Mouse (Mus musculus) liver, postnatal 0 days (tissue): ENCODE data around the gene Pex14. TPM values are rescaled to one million over a fixed set of nuclear protein-coding genes. Genes with fewer than 3 reads are reported as not detected.

ENCODE experiments used
- ATAC-seq: fragments of 200-750 bp; cut with Nextera tagmentation; 2 replicates; pipeline ENCODE4 v1.8.0; 2017; ENCODE audit warnings: mild to moderate bottlenecking, moderate library complexity
- DNase-seq: peaks from one replicate; pipeline ENCODE4 v3.0.0-alpha.2; 2016
- H3K27ac ChIP-seq: fragments of 300-500 bp; sonication (generic); 2 replicates; pipeline ENCODE4 v1.5.1; 2014; ENCODE audit warnings: antibody characterized with exemption, moderate library complexity, mild to moderate bottlenecking, low read depth
- H3K27me3 ChIP-seq: fragments of 300-500 bp; sonication (generic); 2 replicates; pipeline ENCODE4 v1.6.1; 2014; ENCODE audit warnings: low read length, control low read depth, mixed read lengths; ENCODE audit not compliant: insufficient read depth
- H3K36me3 ChIP-seq: fragments of 300-500 bp; sonication (generic); replicated peaks from 2 replicates; pipeline ENCODE4 v1.6.1; 2014; ENCODE audit warnings: mild to moderate bottlenecking, control low read depth, low read length, moderate library complexity, mixed read lengths; ENCODE audit not compliant: insufficient read depth
- H3K4me1 ChIP-seq: fragments of 300-500 bp; sonication (generic); 2 replicates; pipeline ENCODE4 v1.6.1; 2014; ENCODE audit warnings: antibody characterized with exemption, mild to moderate bottlenecking, control low read depth; ENCODE audit not compliant: insufficient read depth
- H3K4me2 ChIP-seq: fragments of 300-500 bp; sonication (generic); 2 replicates; pipeline ENCODE4 v1.6.1; 2014; ENCODE audit warnings: low read depth, mild to moderate bottlenecking, low read length, moderate library complexity, mixed read lengths
- H3K4me3 ChIP-seq: fragments of 300-500 bp; sonication (generic); 2 replicates; pipeline ENCODE4 v1.5.1; 2014; ENCODE audit warnings: low read depth, low read length
- H3K9ac ChIP-seq: fragments of 300-500 bp; sonication (generic); replicated peaks from 2 replicates; pipeline ENCODE4 v1.6.1; 2014; ENCODE audit warnings: mild to moderate bottlenecking, moderate library complexity
- H3K9me3 ChIP-seq: fragments of 300-500 bp; sonication (generic); 2 replicates; pipeline ENCODE4 v1.6.1; 2016; ENCODE audit warnings: mild to moderate bottlenecking, control low read depth, low read length, mixed read lengths
- CTCF ChIP-seq: sonication (generic); IDR thresholded peaks from 2 replicates; pipeline ENCODE4 v1.5.1; 2016; ENCODE audit warnings: antibody characterized with exemption, low read depth
- EP300 ChIP-seq: IDR thresholded peaks from 2 replicates; pipeline ENCODE4 v1.6.1; 2016; ENCODE audit warnings: antibody characterized with exemption, low read depth, mild to moderate bottlenecking
- WGBS: fragments of 180-500 bp; shearing (Covaris S2); extraction: QIAGEN DNeasy Blood & Tissue Kit; methylation state at CpG from one replicate; pipeline ENCODE4 v1.1.7; 2014; ENCODE audit not compliant: insufficient replicate concordance; 5-methylcytosine and 5-hydroxymethylcytosine counted together
- polyA plus RNA-seq: library from polyadenylated mRNA; unstranded; fragments of >200 nt; fragmentation: Nextera tagmentation; extraction: Ambion mirVana; gene quantifications from 2 replicates; pipeline ENCODE4 v1.2.1, GENCODE M21; 2015

Gene Pex14
- polyA plus RNA-seq, 1 experiment from 2014 or later: 53.6 TPM

DNA sequence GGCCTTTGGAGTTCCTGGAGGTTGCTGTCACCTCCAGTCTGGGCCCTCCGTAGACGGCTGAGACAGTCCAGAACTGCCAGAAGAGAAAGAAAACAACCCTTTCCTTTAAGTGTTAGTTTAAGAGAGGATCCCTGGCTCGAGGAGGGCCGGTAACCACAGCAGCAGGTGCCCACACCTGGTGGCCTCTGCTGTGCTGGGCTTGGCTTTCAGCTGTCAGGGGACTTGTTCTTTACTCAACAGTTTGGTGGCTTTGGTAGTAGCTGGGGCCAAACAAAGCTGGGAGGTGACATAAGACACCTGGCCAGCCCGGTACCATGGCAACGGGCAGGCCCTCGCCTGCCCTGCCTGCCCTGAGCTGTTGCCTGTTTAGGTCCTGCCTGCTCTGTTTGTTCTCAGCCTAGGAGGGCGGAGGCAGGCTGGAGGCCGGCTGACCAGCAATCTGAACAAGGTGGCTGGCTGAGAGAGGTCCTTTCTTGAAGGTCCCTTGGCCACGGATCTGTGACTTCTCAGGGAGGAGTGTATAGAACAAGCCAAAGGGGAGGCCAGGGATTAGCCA is 151.8 kb downstream of the Pex14 start:
- no peak overlapping the region for H3K27ac ChIP-seq
- no peaks in the 10 kb centered on the region for H3K9me3 ChIP-seq
- H3K4me3 ChIP-seq: no peak overlapping the region
- DNase-seq (peak; percentile 70), ATAC-seq (peak; percentile 89)
- WGBS: 61% methylated on average over 10 of the region's 10 CpGs
- no peaks in the 10 kb centered on the region for H3K36me3 ChIP-seq
- H3K4me1 ChIP-seq: peaks cover 5% of the 10 kb centered on the region; the same call in 1 of the 2 replicates
- peaks cover 18% of the 10 kb centered on the region for H3K27me3 ChIP-seq
- H3K9ac ChIP-seq: no peak overlapping the region
- no peak overlapping the region for H3K4me2 ChIP-seq
- TF ChIP-seq CTCF (no peak), EP300 (no peak)

DNA sequence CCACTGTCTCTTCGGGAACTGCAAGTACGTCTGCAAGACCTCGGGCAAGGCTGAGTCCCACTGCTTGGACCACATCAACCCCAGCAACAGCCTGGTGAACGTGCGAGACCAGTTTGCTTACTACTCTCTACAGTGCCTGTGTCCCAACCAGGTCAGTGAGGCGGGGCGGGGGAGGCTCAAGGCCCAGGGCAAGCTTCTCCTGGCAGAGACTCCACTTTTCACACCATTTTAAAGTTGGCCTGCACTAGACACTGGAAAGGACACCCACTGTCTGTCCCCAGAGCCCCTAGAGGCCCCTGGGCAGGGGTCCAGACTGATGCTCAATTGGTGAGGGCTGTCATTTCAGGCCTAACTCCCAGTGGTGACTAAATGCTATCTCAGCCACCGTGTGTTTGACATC is 153.6 kb downstream of the Pex14 start:
- DNase-seq (no peak), ATAC-seq (no peak)
- Histone ChIP-seq H3K36me3 (no peaks in the 10 kb centered on the region), H3K4me3 (no peak overlapping the region), H3K27me3 (peaks cover 3% of the 10 kb centered on the region; the same call in 1 of the 2 replicates), H3K9ac (no peak overlapping the region), H3K27ac (no peak overlapping the region), H3K4me1 (peaks cover 4% of the 10 kb centered on the region), H3K9me3 (no peaks in the 10 kb centered on the region), H3K4me2 (no peak overlapping the region)
- TF ChIP-seq CTCF (no peak), EP300 (no peak)
- WGBS: 84% methylated on average over 8 of the region's 8 CpGs

DNA sequence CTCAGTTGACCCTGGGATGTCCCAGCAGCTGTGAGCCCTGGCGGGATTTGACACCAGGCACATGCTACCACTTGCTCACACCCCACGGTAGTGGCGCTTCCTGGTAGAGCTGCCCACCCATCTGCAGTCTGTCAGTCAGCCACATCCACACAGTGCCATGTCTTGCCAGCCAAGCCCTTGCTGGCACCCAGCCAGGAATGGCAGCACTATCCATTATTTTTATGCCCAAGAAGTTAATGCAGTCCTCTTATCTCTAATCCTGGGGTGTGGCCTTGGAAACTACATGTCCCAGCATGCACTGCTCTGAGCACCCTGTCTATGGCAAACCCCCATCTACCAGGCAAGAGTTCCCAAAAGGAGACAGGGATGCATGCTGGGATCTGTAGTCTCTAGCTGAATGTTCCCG is 154.2 kb downstream of the Pex14 start:
- Histone ChIP-seq H3K4me1 (peaks cover 10% of the 10 kb centered on the region), H3K27me3 (no peaks in the 10 kb centered on the region), H3K9ac (no peak overlapping the region), H3K9me3 (no peaks in the 10 kb centered on the region), H3K4me2 (no peak overlapping the region), H3K27ac (no peak overlapping the region), H3K4me3 (no peak overlapping the region), H3K36me3 (no peaks in the 10 kb centered on the region)
- ATAC-seq: no peak
- no peak for DNase-seq
- WGBS: 77% methylated on average over 4 of the region's 4 CpGs
- TF ChIP-seq CTCF (no peak), EP300 (no peak)

DNA sequence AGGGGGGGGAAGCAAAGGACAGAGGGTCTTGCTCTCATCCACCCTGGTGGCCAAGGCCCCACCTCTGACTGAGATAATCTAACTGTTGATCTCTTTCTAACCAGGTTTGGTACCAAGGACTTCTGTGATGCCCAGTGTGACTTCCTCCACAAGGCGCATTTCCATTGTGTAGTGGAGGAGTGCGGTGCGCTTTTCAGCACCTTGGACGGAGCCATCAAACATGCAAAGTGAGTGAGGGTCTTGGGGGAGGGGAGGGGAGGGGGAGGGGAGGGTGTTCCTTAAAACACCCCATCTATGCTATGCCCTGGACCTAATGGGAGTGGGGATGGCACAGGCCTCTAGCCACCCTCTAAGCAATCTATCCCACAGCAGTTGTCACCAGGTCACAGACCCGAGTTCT is 156.6 kb downstream of the Pex14 start:
- peaks cover 17% of the 10 kb centered on the region for H3K4me1 ChIP-seq
- no peaks in the 10 kb centered on the region for H3K27me3 ChIP-seq
- TF ChIP-seq CTCF (no peak), EP300 (no peak)
- no peak overlapping the region for H3K27ac ChIP-seq
- no peak overlapping the region for H3K4me2 ChIP-seq
- DNase-seq (no peak), ATAC-seq (no peak)
- no peak overlapping the region for H3K4me3 ChIP-seq
- H3K9ac ChIP-seq: no peak overlapping the region
- WGBS: 69% methylated on average over 5 of the region's 5 CpGs
- no peaks in the 10 kb centered on the region for H3K9me3 ChIP-seq
- H3K36me3 ChIP-seq: no peaks in the 10 kb centered on the region

DNA sequence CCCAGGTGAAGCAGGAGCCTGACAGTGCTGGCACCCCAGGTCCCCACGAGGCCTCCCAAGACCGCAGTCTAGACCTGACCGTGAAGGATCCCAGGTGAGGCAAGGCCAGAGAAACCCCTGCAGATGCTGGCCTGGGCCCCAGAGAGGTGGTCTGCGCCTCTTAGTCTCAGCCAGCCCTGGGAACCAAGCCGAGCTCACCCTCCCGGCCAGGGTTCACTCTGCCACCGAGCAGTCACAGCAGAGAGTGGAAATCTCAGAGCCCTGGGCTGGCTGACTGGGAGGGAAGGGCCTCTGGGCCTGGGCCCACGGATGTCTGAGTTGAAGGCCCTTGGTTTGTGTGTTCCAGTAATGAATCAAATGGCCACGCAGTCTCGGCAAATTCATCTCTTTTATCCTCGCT is 158.4 kb downstream of the Pex14 start:
- WGBS: 45% methylated on average over 11 of the region's 11 CpGs
- ATAC-seq: peak; percentile 10; the same call in 1 of the 2 replicates
- DNase-seq: no peak
- H3K9ac ChIP-seq: peak overlapping the region; percentile 42
- no peaks in the 10 kb centered on the region for H3K9me3 ChIP-seq
- peaks cover 17% of the 10 kb centered on the region for H3K4me1 ChIP-seq
- peak overlapping the region; percentile 32 for H3K4me3 ChIP-seq
- peak overlapping the region; percentile 51 for H3K4me2 ChIP-seq
- TF ChIP-seq EP300: no peak
- no peak for TF ChIP-seq CTCF
- H3K27ac ChIP-seq: peak overlapping the region; percentile 67
- no peaks in the 10 kb centered on the region for H3K27me3 ChIP-seq
- H3K36me3 ChIP-seq: no peaks in the 10 kb centered on the region

DNA sequence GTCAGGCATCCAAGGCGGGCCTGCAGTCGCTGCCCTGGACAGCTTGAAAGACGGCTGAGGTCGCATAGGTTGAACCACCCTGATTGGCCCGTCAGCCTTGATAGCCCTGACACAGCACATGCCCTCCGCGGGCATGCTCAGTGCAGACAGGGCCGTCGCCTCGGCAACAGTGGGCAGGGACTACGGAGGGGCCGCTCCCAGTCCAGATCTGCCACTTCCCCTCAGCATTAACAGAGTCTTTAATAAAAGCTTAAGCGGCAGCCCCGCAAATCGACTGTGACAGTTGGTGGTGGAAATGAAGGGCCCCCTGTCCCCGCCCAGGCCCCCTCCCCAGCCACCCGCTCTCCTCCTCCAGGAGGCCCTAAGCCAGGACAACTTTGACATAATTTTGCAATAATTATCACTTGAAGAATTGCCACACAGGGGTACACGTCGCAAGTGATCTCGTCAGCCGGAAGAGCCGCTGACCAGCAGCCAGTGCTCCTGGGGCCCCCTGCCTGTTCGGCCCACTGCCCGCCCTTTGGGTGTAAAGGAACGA is 158.9 kb downstream of the Pex14 start:
- DNase-seq (peak; percentile 80), ATAC-seq (peak; percentile 88)
- Histone ChIP-seq H3K27me3 (no peaks in the 10 kb centered on the region), H3K9me3 (no peaks in the 10 kb centered on the region), H3K4me2 (peak overlapping the region; percentile 51), H3K27ac (peak overlapping the region; percentile 67), H3K9ac (peak overlapping the region; percentile 42), H3K36me3 (no peaks in the 10 kb centered on the region), H3K4me1 (peaks cover 18% of the 10 kb centered on the region), H3K4me3 (peak overlapping the region; percentile 32)
- WGBS: 4% methylated on average over 25 of the region's 25 CpGs
- TF ChIP-seq CTCF (no peak), EP300 (no peak)
